Mouse (Mus musculus): Measurements from ENCODE around the gene Chfr. TPM values are rescaled to one million over a fixed set of nuclear protein-coding genes. Genes with fewer than 3 reads are reported as not detected.

Chfr gene
- polyA plus RNA-seq, 2 experiments = 15.8 to 18.3 TPM

GRCm38 (mm10) chr5:110101716-110102347 is 33.8 kb upstream of the Chfr start:
- no peaks in the 10 kb centered on the region for H3K9me3 ChIP-seq (ENCODE audit: control insufficient read depth, low read length)
- peak; percentile 9; the same call in 1 of the 2 replicates for ATAC-seq (ENCODE audit: insufficient read depth)
- H3K4me3 ChIP-seq (ENCODE audit: insufficient read depth in 1 of 2, low read depth in 2 of 2, low read length in 2 of 2) = no peak overlapping the region
- peaks cover 4 to 5% of the 10 kb centered on the region in 2 experiments; a peak in 1 of 4 replicates for H3K4me1 ChIP-seq (replicated peaks; ENCODE audit: control insufficient read depth in 2 of 2, insufficient read depth in 2 of 2, low read length in 1 of 2)
- no peak overlapping the region for H3K9ac ChIP-seq (replicated peaks)
- peaks cover 4% of the 10 kb centered on the region; the same call in 1 of the 2 replicates for H3K27me3 ChIP-seq (ENCODE audit: control insufficient read depth, insufficient read depth, low read length)
- peak overlapping the region; percentile 48 for H3K4me2 ChIP-seq (ENCODE audit: low read depth)
- DNase-seq (ENCODE audit: low read depth in 3 of 3, low spot score in 3 of 3) = no peak
- TF ChIP-seq CTCF (IDR thresholded peaks at IDR 0.05; ENCODE audit: low read depth) (no peak), EP300 (IDR thresholded peaks at IDR 0.05; ENCODE audit: low read depth) (no peak)
- no peak overlapping the region for H3K27ac ChIP-seq
- peaks cover 13% of the 10 kb centered on the region for H3K36me3 ChIP-seq (replicated peaks; ENCODE audit: control insufficient read depth, insufficient read depth, low read depth)
- WGBS (ENCODE audit: insufficient replicate concordance) = 13% methylated on average over 34 of the region's 34 CpGs

DNA sequence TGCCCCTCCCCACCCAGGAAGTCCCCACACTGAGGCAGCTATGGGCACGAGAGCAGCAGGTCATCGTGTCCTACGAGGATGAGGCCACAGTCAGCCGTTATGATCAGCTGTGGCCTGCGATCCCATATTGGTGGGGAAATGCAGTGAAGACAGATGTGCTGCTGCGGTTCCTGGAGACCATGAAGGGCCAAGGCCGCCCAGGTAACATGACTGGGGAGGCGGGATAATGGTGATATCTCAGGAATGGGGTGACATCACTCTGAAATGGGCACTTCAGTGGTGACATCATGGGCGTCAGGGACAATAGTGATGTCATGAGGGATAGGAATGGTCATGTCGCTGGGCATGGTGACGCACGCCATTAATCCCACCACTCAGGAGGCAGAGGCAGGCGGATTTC is 33.2 kb upstream of the Chfr start:
- DNase-seq (ENCODE audit: low read depth in 3 of 3, low spot score in 3 of 3) (no peak), ATAC-seq (ENCODE audit: insufficient read depth) (no peak)
- H3K4me1 ChIP-seq (replicated peaks; ENCODE audit: control insufficient read depth in 2 of 2, insufficient read depth in 2 of 2, low read length in 1 of 2) = peaks cover 4 to 5% of the 10 kb centered on the region in 2 experiments; a peak in 1 of 4 replicates
- 77% methylated on average over 13 of the region's 13 CpGs for WGBS (ENCODE audit: insufficient replicate concordance)
- no peak overlapping the region for H3K27ac ChIP-seq
- H3K4me2 ChIP-seq (ENCODE audit: low read depth) = no peak overlapping the region
- H3K27me3 ChIP-seq (ENCODE audit: control insufficient read depth, insufficient read depth, low read length) = peaks cover 4% of the 10 kb centered on the region; the same call in 1 of the 2 replicates
- TF ChIP-seq EP300 (IDR thresholded peaks at IDR 0.05; ENCODE audit: low read depth) = no peak
- TF ChIP-seq CTCF (IDR thresholded peaks at IDR 0.05; ENCODE audit: low read depth) = no peak
- H3K36me3 ChIP-seq (replicated peaks; ENCODE audit: control insufficient read depth, insufficient read depth, low read depth) = peaks cover 13% of the 10 kb centered on the region
- H3K4me3 ChIP-seq (ENCODE audit: insufficient read depth in 1 of 2, low read depth in 2 of 2, low read length in 2 of 2) = no peak overlapping the region
- no peaks in the 10 kb centered on the region for H3K9me3 ChIP-seq (ENCODE audit: control insufficient read depth, low read length)
- H3K9ac ChIP-seq (replicated peaks) = no peak overlapping the region

DNA sequence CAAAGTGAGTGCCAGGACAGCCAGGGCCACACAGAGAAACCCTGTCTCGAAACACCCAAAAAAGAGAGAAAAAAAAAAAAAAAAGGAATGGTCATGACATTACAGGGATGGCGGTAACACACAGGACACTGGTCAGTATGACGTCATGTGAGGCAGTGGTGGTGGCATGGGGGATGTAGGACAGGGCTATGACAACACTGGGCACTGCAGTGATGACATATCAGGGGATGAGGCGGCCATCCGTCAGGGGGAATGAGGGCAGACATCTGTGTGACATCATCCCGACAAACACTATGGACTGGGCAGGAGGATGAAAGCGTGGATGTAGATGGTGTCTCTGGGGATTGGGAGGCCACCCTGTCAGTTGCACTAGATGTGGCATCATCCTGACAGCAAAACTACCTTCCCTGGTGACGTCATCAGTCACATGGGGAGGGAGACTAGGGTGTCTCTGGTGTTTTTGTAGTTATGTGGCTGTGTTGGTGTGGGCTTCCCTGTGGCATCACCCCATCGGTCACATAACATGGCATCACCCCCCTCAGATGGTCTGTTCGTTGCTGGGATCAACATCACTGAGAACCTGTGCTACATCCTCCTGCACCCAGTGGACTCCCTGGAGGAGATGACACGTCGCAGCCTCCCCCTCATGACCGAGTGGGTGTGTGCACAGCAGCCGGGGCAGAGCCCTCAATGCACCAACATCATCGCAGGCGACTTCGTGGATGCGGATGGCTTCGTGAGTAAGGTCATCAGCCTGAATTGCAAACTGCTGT is 32.6 kb upstream of the Chfr start:
- Histone ChIP-seq H3K4me2 (ENCODE audit: low read depth) (no peak overlapping the region), H3K9ac (replicated peaks) (no peak overlapping the region), H3K9me3 (ENCODE audit: control insufficient read depth, low read length) (no peaks in the 10 kb centered on the region), H3K4me3 (ENCODE audit: insufficient read depth in 1 of 2, low read depth in 2 of 2, low read length in 2 of 2) (no peak overlapping the region), H3K4me1 (replicated peaks; ENCODE audit: control insufficient read depth in 2 of 2, insufficient read depth in 2 of 2, low read length in 1 of 2) (peaks cover 4 to 5% of the 10 kb centered on the region in 2 experiments; a peak in 1 of 4 replicates), H3K27ac (no peak overlapping the region), H3K36me3 (replicated peaks; ENCODE audit: control insufficient read depth, insufficient read depth, low read depth) (peaks cover 13% of the 10 kb centered on the region), H3K27me3 (ENCODE audit: control insufficient read depth, insufficient read depth, low read length) (peaks cover 4% of the 10 kb centered on the region; the same call in 1 of the 2 replicates)
- ATAC-seq (ENCODE audit: insufficient read depth) (no peak), DNase-seq (ENCODE audit: low read depth in 3 of 3, low spot score in 3 of 3) (no peak)
- 79% methylated on average over 19 of the region's 19 CpGs for WGBS (ENCODE audit: insufficient replicate concordance)
- TF ChIP-seq CTCF (IDR thresholded peaks at IDR 0.05; ENCODE audit: low read depth) = no peak
- TF ChIP-seq EP300 (IDR thresholded peaks at IDR 0.05; ENCODE audit: low read depth) = no peak

GRCm38 (mm10) chr5:110103901-110104615 is 31.6 kb upstream of the Chfr start:
- H3K36me3 ChIP-seq (replicated peaks; ENCODE audit: control insufficient read depth, insufficient read depth, low read depth) = peaks cover 13% of the 10 kb centered on the region
- H3K4me3 ChIP-seq (ENCODE audit: insufficient read depth in 1 of 2, low read depth in 2 of 2, low read length in 2 of 2) = no peak overlapping the region
- H3K9me3 ChIP-seq (ENCODE audit: control insufficient read depth, low read length) = no peaks in the 10 kb centered on the region
- TF ChIP-seq EP300 (IDR thresholded peaks at IDR 0.05; ENCODE audit: low read depth) (no peak), CTCF (IDR thresholded peaks at IDR 0.05; ENCODE audit: low read depth) (no peak)
- H3K9ac ChIP-seq (replicated peaks) = no peak overlapping the region
- no peak for DNase-seq (ENCODE audit: low read depth in 3 of 3, low spot score in 3 of 3)
- no peak for ATAC-seq (ENCODE audit: insufficient read depth)
- H3K4me2 ChIP-seq (ENCODE audit: low read depth) = no peak overlapping the region
- 86% methylated on average over 27 of the region's 27 CpGs for WGBS (ENCODE audit: insufficient replicate concordance)
- H3K27me3 ChIP-seq (ENCODE audit: control insufficient read depth, insufficient read depth, low read length) = peaks cover 4% of the 10 kb centered on the region; the same call in 1 of the 2 replicates
- peaks cover 7 to 8% of the 10 kb centered on the region in 2 experiments; a peak in 2 of 4 replicates for H3K4me1 ChIP-seq (replicated peaks; ENCODE audit: control insufficient read depth in 2 of 2, insufficient read depth in 2 of 2, low read length in 1 of 2)
- H3K27ac ChIP-seq = no peak overlapping the region

All from liver, embryonic 14.5 days (tissue).